ENCODE assay signal across 7 mouse cellular contexts in the genomic region with DNA sequence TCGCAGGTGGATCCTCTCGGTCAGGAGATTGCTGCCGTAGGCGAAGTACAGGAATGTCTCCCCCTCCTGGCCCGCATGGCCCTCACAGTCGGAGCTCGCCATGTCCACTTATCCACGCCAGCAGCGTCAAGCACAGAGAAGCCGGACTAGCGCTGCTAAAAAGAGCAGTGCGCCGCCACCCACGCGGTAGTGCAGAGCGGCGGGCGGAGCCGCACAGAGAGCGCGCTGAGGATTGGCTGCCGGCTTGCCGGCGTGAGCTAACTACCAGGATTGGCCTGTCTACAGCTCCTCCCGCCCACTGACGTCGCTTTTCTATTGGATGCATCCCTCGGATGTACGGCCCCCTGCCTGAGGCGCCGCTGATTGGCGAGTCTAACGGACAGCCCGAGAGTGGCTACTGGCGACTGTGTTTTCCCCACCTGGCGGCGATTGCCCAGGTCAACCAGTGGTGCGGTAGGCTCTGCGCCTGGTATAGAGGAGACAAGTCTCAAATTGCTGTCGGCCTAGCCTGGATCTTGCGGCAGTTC. TPM values are rescaled to one million over a fixed set of nuclear protein-coding genes. Genes with fewer than 3 reads are reported as not detected.
DNase-seq lines count a peak whose midpoint lies in the region; ATAC-seq and TF ChIP-seq lines count a peak whose summit lies in the region.

TSS of gene Ggct (minus strand) at position 217 of the 527 bp plus-strand sequence.

- no peaks in the 10 kb centered on the region for H3K36me3 ChIP-seq in embryonic facial prominence, embryonic 10.5 days (replicated peaks)
- H3K36me3 ChIP-seq in intestine, postnatal 0 days (ENCODE audit: control insufficient read depth, insufficient read depth) = no peaks in the 10 kb centered on the region
- H3K36me3 ChIP-seq in midbrain, embryonic 12.5 days = no peaks in the 10 kb centered on the region
- H3K36me3 ChIP-seq in small intestine, adult 2 months (ENCODE audit: control insufficient read depth, insufficient read depth, low read length) = peaks cover 6% of the 10 kb centered on the region; the same call in 1 of the 2 replicates

- peak; percentile 80 for TF ChIP-seq CTCF in intestine, postnatal 0 days (IDR thresholded peaks at IDR 0.05; ENCODE audit: low read depth)
- TF ChIP-seq CTCF in small intestine, adult 2 months (IDR thresholded peaks at IDR 0.05; ENCODE audit: extremely low read depth, insufficient read length, insufficient replicate concordance, low read depth, low read length) = peak; percentile 49; the same call in 1 of the 2 replicates

- H3K9ac ChIP-seq in intestine, postnatal 0 days (ENCODE audit: low read depth, low read length) = peak within 1 kb of the TSS; percentile 34
- H3K9ac ChIP-seq in midbrain, embryonic 12.5 days (replicated peaks) = peak within 1 kb of the TSS; percentile 59

- intact Hi-C loops in left cerebral cortex, postnatal 4 days (cut with DNase I) = loop anchor here (10.0 kb wide), 2 partner anchors 178 to 288 kb away; partner anchors contain the start of gene Znrf2

- WGBS in embryonic facial prominence, embryonic 10.5 days = under 1% methylated on average over 41 of the region's 41 CpGs
- WGBS in intestine, postnatal 0 days = under 1% methylated on average over 41 of the region's 41 CpGs
- WGBS in midbrain, embryonic 12.5 days = under 1% methylated on average over 41 of the region's 41 CpGs
- WGBS in small intestine, adult 2 months = under 1% methylated on average over 41 of the region's 41 CpGs

- peak; percentile 79 for TF ChIP-seq POLR2A in small intestine, adult 2 months (IDR thresholded peaks at IDR 0.05; ENCODE audit: low read depth, low read length)

- peaks cover 13% of the 10 kb centered on the region for H3K4me1 ChIP-seq in embryonic facial prominence, embryonic 10.5 days
- 0 out of 2 replicates have a peak, but pooled peaks cover 4% of the 10 kb centered on the region for H3K4me1 ChIP-seq in intestine, postnatal 0 days (replicated peaks; ENCODE audit: control insufficient read depth, insufficient read depth, low read length)
- 0 out of 2 replicates have a peak, but pooled peaks cover 7% of the 10 kb centered on the region for H3K4me1 ChIP-seq in midbrain, embryonic 12.5 days
- H3K4me1 ChIP-seq in small intestine, adult 2 months (ENCODE audit: control insufficient read depth, insufficient read depth, insufficient read length, low read length) = peaks cover 8% of the 10 kb centered on the region; the same call in 1 of the 2 replicates

- H3K4me3 ChIP-seq in embryonic facial prominence, embryonic 10.5 days = peak within 1 kb of the TSS; percentile 69
- peak within 1 kb of the TSS; percentile 48 for H3K4me3 ChIP-seq in intestine, postnatal 0 days (ENCODE audit: low read depth, low read length)
- H3K4me3 ChIP-seq in midbrain, embryonic 12.5 days = peak within 1 kb of the TSS; percentile 52
- H3K4me3 ChIP-seq in small intestine, adult 2 months (ENCODE audit: low read depth, low read length) = peak within 1 kb of the TSS; percentile 71

- peak; percentile 100 for ATAC-seq in intestine, postnatal 0 days
- ATAC-seq in midbrain, embryonic 12.5 days (ENCODE audit: low FRiP score, low read depth) = peak; percentile 100

- H3K4me2 ChIP-seq in intestine, postnatal 0 days (replicated peaks; ENCODE audit: low read depth) = peak within 1 kb of the TSS; percentile 84
- H3K4me2 ChIP-seq in midbrain, embryonic 12.5 days (replicated peaks) = peak within 1 kb of the TSS; percentile 77

- peak within 1 kb of the TSS; percentile 74 for H3K27ac ChIP-seq in embryonic facial prominence, embryonic 10.5 days (replicated peaks)
- no peak within 1 kb of the TSS; the same call in 1 of the 2 replicates for H3K27ac ChIP-seq in intestine, postnatal 0 days (ENCODE audit: low read depth, low read length)
- peak within 1 kb of the TSS; percentile 20; the same call in 1 of the 2 replicates for H3K27ac ChIP-seq in midbrain, embryonic 12.5 days (replicated peaks)
- H3K27ac ChIP-seq in small intestine, adult 2 months (ENCODE audit: insufficient read depth, low read depth, low read length) = peak within 1 kb of the TSS; percentile 23

- H3K9me3 ChIP-seq in embryonic facial prominence, embryonic 10.5 days = no peaks in the 10 kb centered on the region
- H3K9me3 ChIP-seq in intestine, postnatal 0 days (ENCODE audit: control insufficient read depth) = no peaks in the 10 kb centered on the region
- no peaks in the 10 kb centered on the region for H3K9me3 ChIP-seq in midbrain, embryonic 12.5 days

- H3K27me3 ChIP-seq in embryonic facial prominence, embryonic 10.5 days (replicated peaks; ENCODE audit: low read depth, poor library complexity, severe bottlenecking) = peaks cover 9% of the 10 kb centered on the region; the same call in 1 of the 2 replicates
- no peaks in the 10 kb centered on the region for H3K27me3 ChIP-seq in intestine, postnatal 0 days (replicated peaks; ENCODE audit: control insufficient read depth, insufficient read depth, low read length)
- H3K27me3 ChIP-seq in midbrain, embryonic 12.5 days = no peaks in the 10 kb centered on the region
- no peaks in the 10 kb centered on the region for H3K27me3 ChIP-seq in small intestine, adult 2 months (ENCODE audit: control insufficient read depth, insufficient read depth, low read length)

- DNase-seq in adrenal gland, postnatal 10 days = peak; percentile 96
- peak; percentile 97 for DNase-seq in embryonic facial prominence, embryonic 10.5 days (ENCODE audit: low spot score)
- peak; percentile 83 for DNase-seq in gonadal fat pad, adult 2 months (ENCODE audit: low read depth)
- DNase-seq in left cerebral cortex, postnatal 4 days = peak; percentile 97

RNA-seq across cellular contexts. Expression of gene Ggct, which starts in this region (rescaled TPM):
- total RNA-seq in adrenal gland, postnatal 10 days (2021) = 1 to 10 TPM; 8.3 to 9.2 TPM
- 9.5 and 13.9 TPM in 2 replicates for polyA plus RNA-seq in embryonic facial prominence, embryonic 10.5 days (2016; fragmentation: Nextera tagmentation; extraction: Ambion mirVana)
- 8.2 and 10.3 TPM in 2 replicates for polyA plus RNA-seq in gonadal fat pad, adult 2 months (2012; rRNA removed)
- polyA plus RNA-seq in intestine, postnatal 0 days (2015; fragmentation: Nextera tagmentation; extraction: Ambion mirVana) = 19.7 and 25.5 TPM in 2 replicates
- total RNA-seq in left cerebral cortex, postnatal 4 days (2021) = 10 to 100 TPM; 17.7 to 20.3 TPM
- 10.8 and 11.5 TPM in 2 replicates for polyA plus RNA-seq in midbrain, embryonic 12.5 days (2016; fragmentation: Nextera tagmentation; extraction: Ambion mirVana)
- 0.17 and 1.5 TPM in 2 replicates for polyA plus RNA-seq in small intestine, adult 2 months (2012; rRNA removed)
